Mouse (Mus musculus): ENCODE data around the gene Mybbp1a.

Gene Mybbp1a

DNA sequence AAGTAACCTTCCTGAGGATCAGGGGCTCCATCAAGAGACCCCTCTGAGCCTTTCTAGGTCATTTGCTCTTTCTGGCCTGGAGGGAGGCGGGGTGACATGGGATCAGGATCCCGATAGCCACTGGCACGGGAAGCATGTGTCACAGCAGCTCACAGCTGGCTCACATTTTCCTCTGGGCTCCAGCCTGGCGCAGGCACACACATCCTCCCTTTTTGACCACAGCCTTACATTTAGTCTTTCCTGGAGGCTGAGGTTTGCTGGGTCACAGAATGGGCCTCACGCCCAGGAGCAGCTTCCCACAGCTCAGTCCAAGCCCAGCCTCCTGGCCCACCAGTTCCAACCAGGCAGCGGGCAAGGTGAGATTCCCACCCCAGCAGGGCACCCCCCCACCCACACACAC lies 37.1 kb downstream of the Mybbp1a start:
- no peak for DNase-seq (ENCODE audit: low spot score)

DNA sequence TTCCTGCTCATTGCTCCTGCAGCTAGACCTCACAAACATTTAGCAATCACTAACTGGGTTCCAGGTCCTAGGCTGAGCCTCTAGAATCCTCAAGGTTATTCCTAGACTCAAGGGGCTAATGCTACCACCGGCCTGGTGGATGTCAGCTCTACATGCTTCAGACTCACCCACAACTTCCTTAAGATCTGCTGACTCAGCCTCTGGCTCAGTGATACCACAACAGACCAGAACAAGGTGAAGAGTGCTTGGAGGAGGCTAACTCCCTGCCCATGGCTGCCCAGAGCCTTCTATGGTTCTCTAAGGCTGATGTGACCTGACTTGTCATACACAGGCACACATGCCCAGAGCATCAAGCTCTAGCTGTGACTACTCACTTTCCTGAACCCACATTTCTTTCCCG lies 38.3 kb downstream of the Mybbp1a start:
- no peak for DNase-seq (ENCODE audit: low spot score)

DNA sequence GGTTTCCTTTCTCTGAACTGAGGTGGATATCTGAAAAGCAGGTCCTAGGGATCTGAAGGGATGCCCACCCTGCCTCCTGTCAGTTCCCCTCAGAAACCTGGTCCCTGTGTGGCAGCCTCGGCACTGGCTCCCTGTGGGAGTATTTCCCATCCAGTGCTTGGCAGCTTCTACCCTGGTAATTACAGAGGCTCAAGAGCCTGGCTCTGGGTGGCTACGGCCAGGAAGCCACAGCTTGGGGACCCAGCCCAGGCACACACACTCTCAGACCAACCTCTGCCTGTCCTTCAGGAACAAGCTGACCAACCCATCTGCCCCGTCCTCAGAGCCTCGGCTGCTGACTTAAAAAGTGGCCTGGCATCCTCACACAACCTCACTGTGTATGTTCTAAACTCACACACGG lies 40.2 kb downstream of the Mybbp1a start:
- no peak for DNase-seq (ENCODE audit: low spot score)

DNA sequence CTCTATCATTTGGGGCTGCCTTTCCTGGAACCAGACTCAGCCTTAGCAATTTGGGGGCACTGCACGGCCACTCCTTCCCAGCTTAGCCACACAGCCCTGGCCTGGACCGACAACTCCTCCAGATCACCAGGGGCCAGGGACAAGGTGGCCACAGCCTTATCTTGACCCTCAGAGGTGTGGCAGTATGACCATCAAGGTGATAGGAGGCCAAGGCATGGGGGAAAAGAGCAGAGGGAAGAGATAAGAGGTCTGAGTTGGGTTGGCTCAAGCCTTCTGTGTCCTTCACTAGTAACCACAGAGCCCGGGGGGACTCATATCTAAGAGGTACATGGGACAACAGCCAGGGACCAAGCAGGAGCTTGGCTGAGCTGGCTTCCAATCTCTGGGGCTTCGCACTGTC lies 40.8 kb downstream of the Mybbp1a start:
- no peak for DNase-seq (ENCODE audit: low spot score)

DNA sequence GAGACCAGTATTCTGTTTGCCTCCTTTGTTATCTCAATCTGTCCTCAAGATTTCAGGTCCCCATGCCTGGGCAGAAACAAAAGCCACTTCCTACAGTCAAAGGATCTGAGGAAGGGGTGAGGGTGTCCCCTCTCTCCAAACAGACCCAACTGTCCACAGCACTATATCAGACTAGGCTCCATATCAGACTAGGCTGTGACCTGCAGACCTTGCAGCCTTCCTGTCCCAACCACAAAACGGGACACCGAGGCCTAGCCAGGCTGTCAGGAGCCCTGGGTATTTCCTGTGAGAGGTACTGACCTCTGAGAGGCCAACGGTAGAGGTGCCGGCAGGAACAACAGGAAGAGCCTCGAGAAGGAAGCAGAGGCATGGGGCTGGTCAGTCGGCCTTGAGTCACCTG lies 43.4 kb downstream of the Mybbp1a start:
- DNase-seq (ENCODE audit: low spot score), result no peak

DNA sequence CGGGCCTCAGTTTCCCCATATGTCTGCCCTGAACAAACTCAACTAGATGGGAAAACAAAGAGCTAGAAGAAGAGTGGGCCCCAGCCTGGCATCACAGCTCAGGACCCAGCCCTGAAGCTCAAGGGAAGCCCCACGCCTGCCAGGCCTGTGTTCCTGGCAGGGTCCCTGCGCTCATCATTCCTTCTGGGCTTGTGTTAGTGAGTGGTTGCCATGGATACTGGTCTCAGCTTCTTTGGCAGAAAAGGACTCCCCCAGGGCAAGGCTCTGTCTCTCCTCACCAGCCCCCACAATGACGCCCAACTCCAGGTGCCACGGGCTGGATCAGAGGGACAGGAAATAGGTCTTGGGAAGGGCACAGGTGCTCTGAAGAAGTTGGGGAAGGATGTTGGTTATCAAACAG lies 44.0 kb downstream of the Mybbp1a start:
- DNase-seq (ENCODE audit: low spot score), result no peak

DNA sequence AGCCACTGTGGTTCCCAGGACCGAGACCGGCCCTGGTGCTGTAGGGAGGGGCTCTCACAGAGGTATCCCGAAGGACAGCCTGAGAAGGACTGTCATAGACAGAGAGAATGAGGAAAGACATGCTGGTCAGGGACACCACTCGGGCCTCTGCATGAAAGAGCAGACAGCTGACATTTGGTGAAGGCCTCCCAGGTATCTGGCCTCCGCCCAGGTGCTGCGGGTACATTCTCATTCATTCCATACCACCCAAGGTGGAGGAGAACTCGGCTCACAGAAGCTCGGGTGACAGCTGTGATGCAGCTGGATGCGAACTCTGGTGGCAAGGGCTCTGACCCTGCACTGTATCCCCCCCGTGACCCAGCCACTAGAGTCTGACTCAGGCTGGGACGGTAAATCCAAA lies 44.8 kb downstream of the Mybbp1a start:
- DNase-seq (ENCODE audit: low spot score), result no peak

DNA sequence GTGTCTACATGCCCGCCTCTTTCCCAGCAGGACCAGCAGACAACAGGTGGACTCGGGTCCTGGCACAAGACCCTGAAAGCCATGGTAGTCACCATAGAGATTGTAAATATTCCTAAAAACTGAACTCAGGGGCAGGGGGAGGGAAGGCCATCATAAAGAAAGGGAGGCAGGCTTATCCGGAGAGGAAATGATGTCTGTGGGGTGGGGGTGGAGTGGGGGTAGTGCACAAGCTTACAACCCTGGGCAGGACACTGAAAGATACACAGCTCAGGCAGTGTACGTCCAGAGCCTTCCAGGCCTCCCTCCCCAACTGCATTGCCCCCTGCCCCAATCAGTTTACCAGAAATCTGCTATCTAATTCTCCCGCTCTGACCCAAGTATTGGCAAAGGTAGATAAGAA lies 46.0 kb downstream of the Mybbp1a start:
- DNase-seq (ENCODE audit: low spot score), result no peak

DNA sequence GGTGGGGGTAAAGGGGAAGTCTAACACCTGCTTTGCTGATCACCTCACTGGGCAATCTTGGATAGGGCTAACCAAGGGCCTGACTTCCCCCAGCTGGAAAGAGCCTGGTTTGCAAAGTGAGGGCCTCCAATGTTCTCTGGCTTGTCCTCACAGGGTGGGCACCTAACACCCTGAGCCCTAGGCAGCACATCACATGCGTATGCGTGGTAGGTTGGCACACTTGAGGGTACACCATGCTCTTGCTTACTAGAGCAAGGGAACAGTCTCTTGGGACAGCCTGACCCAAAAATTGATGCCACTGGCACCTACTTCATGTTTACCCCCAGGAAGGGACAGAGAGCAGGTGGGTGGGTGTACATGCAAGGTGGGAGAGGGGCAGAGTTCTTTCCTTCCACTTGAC lies 46.6 kb downstream of the Mybbp1a start:
- DNase-seq (ENCODE audit: low spot score), result no peak

DNA sequence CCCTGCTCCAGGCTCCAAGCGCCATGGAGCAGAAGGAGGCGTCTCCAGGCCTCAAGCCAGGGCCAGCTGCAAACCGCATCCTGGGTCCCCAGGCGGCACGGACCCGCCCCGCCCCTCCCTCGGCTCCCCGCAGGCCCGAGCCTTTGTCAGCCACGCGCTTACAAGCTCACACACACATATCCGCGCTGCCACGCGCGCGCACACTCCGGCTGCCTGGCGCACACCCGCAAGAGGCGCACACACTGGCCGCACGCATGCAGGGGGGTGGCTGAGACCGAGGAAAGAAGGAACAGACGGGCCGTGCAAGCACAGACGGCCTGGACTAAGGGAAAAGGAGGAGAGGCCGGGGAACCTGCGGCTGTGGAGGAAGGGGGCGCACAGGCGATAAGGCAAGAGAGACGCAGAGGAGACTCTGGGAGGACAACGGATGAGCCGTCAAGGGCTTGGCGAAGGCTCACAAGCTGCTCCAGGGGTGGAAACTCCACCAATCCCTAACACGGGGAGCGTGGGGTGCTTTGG lies 47.7 kb downstream of the Mybbp1a start:
- DNase-seq (ENCODE audit: low spot score), result no peak

DNA sequence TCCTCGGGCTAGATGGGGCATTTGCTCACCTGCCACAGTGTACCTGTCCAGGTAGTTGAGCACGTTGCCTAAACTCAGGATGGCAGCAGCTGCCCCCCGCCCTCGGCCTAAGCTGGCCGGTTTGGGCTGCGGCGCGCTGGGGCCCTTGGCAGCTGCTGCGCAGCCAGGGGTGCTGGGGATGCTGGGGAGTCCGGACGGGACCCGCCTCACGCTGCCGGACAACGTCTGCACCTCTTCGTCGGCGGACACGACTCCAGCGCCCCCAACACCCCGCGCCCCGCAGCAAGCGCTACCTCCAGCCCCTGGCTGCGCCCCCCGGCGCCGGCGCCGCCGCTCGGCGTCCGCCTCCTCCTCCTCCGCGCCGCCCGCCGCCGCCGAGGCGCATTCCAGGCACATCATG lies 48.2 kb downstream of the Mybbp1a start:
- DNase-seq (ENCODE audit: low spot score), result no peak

DNA sequence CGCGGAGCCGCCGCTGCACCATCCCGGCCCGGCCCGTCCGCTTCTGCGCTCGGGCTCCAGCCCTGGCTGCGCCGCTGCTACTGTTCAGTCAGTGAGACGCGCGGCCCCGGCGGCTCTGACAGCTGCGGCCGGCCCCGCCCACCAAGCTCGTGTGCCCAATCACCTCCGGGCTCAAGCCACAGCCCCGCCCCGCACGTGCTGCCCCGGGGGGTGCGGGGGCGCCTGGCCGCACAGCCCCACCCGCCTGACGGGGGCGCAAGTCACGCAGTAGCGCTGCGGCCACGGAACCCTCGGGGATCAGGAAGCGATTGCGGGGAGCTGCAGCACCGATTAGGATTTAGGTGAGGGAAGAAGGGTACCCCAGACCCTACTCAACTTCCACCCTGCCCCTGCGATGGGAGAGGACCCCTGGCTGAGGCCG lies 48.7 kb downstream of the Mybbp1a start, which contains the start of gene Spns2:
TSS of gene Spns2 (minus strand) at position 24 of the 421 bp plus-strand sequence.
- peak; percentile 91 for DNase-seq (ENCODE audit: low spot score)

DNA sequence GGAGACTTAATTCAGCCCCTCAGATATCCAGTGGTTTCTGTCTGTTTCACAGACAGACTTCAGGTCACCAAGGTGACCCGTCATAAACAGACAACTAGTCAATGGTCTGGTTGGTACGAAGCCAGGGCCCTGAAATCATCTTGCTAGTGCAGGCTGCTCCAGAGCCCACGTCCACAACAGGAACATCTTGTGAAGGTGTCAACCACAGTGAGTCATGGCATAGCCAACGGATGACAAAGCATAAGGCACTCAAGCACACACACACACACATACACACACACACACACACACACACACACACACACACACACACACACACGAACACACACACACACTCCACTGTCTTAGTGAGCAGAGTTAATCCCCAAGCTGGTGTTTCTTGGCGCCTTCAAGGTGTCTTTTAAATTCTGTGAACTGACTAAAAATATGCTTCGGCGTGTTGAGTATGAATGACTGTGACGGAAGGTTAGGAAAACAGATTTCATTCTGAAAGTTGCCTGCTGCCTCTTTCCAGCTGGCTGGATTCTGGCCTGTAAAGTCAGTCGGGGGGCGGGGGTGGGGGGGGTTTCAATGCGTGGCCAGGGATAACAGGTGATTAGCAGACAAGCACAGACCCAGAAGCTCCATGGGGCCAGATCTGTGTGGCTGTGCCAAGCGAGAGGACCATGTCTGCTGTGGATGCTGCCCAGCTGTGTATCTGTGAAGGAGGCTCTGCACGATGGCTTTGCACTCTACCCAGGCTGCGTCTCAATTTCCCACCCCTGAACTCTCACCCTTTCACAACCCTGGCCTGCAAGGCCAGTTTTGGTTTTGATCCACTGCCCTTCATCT lies 50.2 kb downstream of the Mybbp1a start:
- no peak for DNase-seq (ENCODE audit: low spot score)

DNA sequence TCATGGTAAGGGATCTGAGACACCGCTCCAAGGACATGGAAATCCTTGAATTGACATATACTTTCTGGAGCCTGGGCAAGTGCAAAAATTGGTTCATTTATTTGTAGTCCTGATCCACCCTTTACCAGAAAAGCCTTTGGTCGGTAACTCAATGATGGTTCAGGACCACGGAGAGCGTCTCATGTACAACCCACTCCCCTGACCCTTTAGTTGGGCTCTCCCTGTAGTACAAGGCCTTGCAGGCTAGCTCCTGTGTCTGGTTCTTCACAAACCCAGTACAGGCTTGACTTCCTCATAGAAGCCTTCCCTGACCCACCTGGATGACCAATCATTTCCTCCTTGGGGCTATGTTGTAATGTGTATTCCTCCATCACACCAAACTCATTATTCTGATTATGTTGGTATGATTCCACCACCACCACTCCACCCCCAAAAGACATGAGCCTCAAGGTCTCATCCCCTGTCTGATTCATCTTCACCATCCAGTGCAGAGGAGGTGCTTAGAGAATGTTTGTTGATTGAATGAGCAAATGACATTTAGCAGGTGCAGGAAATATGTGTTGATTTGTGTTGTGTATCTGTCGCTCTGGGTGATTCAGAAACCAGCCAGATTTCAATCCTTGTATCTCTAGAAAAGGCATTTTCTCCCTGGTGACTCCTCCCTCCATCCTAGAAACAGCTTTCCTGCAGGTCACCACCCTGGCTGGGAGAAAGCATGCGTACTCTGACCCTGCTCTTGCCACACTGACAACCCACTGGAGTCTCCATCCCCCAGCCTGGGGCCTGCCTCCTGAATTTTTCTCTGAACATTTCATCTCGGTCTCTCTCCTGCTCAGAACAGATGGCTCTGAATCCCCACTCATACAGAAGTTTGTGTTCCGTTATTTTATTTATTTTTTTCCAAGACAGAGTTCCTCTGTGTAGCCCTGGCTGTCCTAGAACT lies 53.2 kb downstream of the Mybbp1a start:
- DNase-seq (ENCODE audit: low spot score), result no peak

DNA sequence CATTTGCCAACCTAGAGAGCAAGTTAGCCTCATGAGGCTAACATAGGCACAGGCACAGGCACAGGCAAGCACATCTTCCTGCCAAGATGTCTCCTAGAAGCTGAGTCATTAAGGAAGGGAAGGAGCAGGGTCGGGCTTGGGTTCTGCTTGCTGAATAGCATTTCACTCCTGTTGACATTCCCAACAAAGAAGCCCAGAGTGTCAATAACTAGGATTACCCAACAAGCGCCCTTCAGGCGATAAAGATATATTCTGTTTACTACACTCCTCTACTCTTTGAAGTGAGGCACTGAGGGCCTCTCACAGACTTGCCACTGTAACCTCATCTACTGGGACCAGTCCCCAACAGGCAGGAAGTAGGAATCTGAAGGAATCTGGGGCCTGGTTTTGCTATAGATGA lies 54.9 kb downstream of the Mybbp1a start:
- DNase-seq (ENCODE audit: low spot score), result no peak

DNA sequence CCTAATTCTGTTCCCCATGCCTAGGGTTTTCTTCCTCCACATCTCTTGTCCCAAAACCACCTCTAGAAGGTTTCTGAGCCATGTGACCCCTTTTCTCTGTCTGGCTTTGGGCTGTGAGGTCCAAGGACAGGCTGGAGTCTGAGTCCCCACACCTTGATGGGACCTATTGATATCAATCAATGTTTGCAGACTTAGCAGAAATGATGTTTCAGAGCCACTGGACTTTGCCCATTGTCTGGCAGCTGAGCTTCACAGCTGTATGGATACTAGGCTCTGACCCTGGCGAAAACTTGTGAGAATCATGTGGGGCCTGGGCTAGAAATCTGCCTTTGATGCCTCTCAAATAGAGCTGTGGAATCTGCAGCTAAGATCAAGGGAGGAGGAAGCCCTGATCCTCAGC lies 55.6 kb downstream of the Mybbp1a start:
- DNase-seq (ENCODE audit: low spot score), result no peak

DNA sequence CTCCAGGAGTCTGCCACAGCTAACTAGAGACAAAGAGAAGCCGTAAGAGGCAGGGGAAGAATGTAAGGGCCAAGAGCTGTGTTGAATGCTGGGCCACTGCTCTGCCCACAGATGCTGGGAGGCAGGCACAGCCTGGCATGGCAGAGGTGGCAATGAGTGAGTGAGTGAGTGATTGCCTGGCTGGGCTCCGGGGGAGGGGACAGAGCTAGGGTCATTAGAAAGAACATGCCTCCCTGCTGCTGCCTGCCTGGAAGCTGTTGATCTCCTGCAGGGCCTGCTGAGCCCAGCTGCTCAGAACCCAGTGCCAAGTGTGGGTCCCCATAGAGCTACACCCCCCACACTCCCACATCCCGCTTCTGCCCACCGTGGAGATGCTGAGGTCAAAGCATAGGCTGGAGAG lies 56.2 kb downstream of the Mybbp1a start:
- DNase-seq (ENCODE audit: low spot score), result no peak

DNA sequence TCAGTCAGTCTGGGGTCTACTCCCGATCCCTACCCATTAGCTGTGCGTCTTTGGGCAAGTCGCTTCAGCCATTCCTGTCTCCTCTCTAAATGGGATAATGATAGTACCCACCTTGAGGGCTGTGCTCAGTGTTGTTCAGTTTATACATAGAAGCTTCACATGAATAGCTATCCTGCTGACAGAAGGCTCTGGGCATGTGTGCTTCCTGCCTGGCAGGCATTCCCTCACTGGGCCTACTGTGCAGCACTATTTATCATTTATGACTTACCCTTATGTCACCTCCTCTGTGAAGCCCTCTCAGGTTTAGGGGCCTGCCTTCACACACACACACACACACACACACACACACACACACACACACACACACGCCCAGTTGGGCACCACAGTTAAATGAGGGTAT lies 59.0 kb downstream of the Mybbp1a start:
- DNase-seq (ENCODE audit: low spot score), result no peak

Data from testis, postnatal 14 days (tissue).